Mouse (Mus musculus) macrophage (primary cell): Measurements from ENCODE around the gene Cdk12. TPM values are rescaled to one million over a fixed set of nuclear protein-coding genes. Genes with fewer than 3 reads are reported as not detected.

Experiments
- H3K27ac ChIP-seq: fragments of 350-480 bp; formaldehyde crosslinking; 2 replicates; pipeline ENCODE4 v1.9.0; 2021
- H3K36me3 ChIP-seq: fragments of 350-480 bp; formaldehyde crosslinking; 2 replicates; pipeline ENCODE4 v1.9.0; 2021; ENCODE audit errors: inconsistent target
- H3K4me3 ChIP-seq: fragments of 350-480 bp; formaldehyde crosslinking; 2 replicates; pipeline ENCODE4 v1.9.0; 2021; ENCODE audit errors: inconsistent target
- H3K79me2 ChIP-seq: fragments of 350-480 bp; formaldehyde crosslinking; 2 replicates; pipeline ENCODE4 v1.9.0; 2021; ENCODE audit errors: inconsistent target
- WGBS: methylation state at CpG from one replicate; pipeline ENCODE4 v1.1.7; 2026; ENCODE audit warnings: inconsistent platforms; ENCODE audit not compliant: missing documents; 5-methylcytosine and 5-hydroxymethylcytosine counted together
- polyA plus RNA-seq: library from polyadenylated mRNA; stranded (reverse); fragments of 250-400 nt; gene quantifications from 3 replicates; pipeline ENCODE4 v1.2.4, GENCODE M21; 2018; ENCODE audit warnings: inconsistent platforms

Gene Cdk12
- polyA plus RNA-seq, 1 experiment from 2014 or later, result 22.0 TPM

DNA sequence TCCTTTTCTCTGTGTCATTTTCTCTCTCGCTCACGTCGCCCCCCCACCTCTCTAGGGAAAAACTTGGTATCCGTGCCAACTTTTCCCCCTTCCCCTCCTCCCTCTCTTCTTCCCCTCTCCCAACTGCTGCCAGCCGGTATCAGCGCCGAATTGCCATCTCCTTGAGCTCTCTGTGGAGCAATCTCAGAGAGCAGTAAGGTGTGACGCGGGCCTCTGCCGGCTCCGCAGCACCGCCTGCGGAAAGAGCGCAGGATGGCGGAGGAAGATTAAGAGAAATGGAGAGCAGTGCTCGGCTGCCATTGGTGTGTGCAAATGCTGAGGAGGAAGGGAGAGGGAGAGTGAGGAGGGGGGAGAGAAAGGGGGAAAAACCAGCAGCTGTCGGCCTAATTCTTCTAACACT is 81.4 kb downstream of the Cdk12 start:
- Histone ChIP-seq H3K36me3 (no peaks in the 10 kb centered on the region), H3K4me3 (no peak overlapping the region), H3K79me2 (no peaks in the 10 kb centered on the region), H3K27ac (no peak overlapping the region)
- 11% methylated on average over 16 of the region's 17 CpGs for WGBS

DNA sequence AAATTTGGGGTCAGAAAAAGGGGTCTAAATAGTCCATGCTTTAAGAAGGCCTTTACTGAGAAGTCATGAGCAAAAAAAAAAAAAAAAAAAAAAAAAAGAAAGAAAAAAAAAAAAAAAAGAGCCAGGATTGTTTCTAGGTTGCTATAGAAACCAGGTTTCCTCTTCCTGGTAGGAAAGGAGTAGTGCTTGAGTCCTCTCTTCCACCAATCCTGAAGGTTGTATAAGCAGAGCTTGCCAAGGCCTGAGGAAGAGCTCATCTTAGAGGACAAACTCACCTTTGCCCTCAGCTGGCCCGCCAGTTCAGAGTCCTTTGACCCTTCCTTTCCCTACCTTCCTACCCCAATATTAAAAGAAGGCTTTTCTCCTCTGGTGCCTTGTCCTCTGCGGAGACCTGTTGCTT is 82.5 kb downstream of the Cdk12 start:
- Histone ChIP-seq H3K27ac (no peak overlapping the region), H3K4me3 (no peak overlapping the region), H3K36me3 (no peaks in the 10 kb centered on the region), H3K79me2 (no peaks in the 10 kb centered on the region)
- WGBS, result 95% methylated on average over 2 of the region's 2 CpGs

DNA sequence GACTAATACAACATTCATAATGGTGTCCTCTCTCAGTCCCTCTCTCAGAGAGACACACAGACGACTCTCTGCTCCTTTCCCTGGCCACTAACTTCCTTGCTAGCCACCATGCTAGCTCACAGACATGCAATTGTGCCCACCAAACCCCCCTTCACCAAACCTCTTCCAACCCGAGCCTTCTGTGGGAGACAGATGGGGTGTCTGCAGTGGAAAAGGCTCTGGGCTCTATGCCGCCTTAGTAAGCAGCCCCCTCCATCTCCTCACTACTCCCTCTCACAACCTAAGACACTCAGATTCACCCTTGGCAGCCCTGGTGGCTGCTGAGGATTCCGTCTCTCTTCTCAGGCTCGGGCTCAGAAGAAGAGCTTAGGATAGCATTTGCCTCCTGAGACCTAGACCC is 84.7 kb downstream of the Cdk12 start:
- 68% methylated on average over 5 of the region's 5 CpGs for WGBS
- Histone ChIP-seq H3K79me2 (no peaks in the 10 kb centered on the region), H3K4me3 (no peak overlapping the region), H3K27ac (no peak overlapping the region), H3K36me3 (no peaks in the 10 kb centered on the region)

DNA sequence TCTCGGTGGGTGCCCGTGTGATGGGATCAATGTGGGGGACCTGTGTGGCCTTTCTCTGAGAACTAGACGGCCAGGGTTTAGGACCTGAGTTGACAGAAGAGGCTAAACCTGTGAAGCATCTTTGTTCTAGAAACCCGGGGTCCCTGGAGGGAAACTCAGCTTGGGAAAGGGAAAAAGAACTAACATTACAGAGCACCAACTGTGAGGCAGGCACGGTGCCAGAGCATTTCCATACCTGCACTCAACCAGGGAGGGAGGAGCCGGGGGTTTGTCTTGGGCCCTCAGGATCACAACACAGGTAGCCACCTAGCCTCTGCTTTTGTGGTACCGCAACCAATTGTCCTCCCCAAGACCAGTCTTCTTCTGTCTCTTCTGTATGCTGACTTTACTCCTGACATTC is 85.1 kb downstream of the Cdk12 start:
- Histone ChIP-seq H3K4me3 (no peak overlapping the region), H3K79me2 (no peaks in the 10 kb centered on the region), H3K36me3 (no peaks in the 10 kb centered on the region), H3K27ac (no peak overlapping the region)
- WGBS, result 59% methylated on average over 7 of the region's 7 CpGs

DNA sequence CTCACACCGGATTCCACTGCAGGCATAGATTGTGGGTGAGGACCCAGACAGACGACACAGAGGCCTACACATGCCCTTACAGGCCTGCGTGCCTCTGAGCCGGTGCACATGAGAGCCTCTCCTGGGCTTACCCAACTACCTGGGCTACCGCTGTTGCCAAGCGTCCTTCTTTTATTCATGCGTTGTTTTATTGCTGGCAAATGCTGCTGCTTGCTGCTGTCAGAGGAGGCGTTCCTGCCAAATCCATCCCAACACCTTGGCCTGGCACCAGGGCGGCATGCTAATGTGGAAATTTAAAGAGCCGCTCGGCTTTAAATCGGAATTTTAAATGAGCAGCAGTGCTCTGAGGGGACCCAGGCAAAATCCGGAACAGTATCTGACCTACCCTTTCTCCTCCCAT is 87.0 kb downstream of the Cdk12 start:
- no peaks in the 10 kb centered on the region for H3K36me3 ChIP-seq
- no peak overlapping the region for H3K4me3 ChIP-seq
- H3K27ac ChIP-seq, result no peak overlapping the region
- H3K79me2 ChIP-seq, result no peaks in the 10 kb centered on the region
- 64% methylated on average over 13 of the region's 13 CpGs for WGBS

DNA sequence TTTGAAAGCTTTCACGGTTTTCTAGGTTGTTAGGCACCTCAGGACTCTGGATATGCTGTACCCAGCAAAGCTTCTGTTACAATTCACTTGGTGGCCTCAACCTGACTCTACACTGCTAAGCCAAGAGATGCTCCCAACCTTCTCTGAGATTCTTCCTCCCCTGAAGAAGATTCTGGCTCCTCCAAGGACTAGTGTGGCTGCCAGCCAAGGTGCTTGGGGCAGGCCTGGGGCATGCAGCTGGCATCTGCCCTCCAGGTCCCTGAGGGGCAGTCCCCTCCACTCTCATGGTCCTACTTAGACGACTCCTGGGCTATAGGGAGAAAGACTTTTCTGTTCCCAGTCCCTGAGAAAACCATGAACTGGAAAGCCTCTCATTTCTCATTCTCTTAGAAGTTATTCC is 88.0 kb downstream of the Cdk12 start:
- Histone ChIP-seq H3K27ac (no peak overlapping the region), H3K4me3 (no peak overlapping the region)
- WGBS, result 64% methylated on average over 2 of the region's 2 CpGs

DNA sequence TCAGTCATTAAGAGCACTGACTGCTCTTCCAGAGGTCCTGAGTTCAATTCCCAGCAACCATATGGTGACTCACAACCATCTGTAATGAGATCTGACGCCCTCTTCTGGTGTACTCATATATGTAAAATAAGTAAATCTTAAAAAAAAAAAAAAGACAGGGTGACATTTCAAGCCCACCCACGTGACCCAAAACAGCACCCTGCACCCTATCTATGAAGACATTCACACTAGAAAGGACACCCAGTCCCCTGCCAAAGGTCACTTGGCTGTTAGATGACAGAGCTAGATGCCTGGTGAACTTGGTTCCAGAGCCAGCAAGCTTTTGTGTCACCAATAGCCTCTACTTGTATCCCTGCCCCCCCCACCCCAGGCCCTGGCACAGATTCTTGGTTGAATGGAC is 90.2 kb downstream of the Cdk12 start:
- no peak overlapping the region for H3K27ac ChIP-seq
- no peak overlapping the region for H3K4me3 ChIP-seq
- H3K79me2 ChIP-seq, result no peaks in the 10 kb centered on the region
- WGBS, result 29% methylated on average over 2 of the region's 2 CpGs
- H3K36me3 ChIP-seq, result no peaks in the 10 kb centered on the region

More for the DNA sequence above, 88.0 kb downstream of the Cdk12 start:
- no peaks in the 10 kb centered on the region for H3K79me2 ChIP-seq
- no peaks in the 10 kb centered on the region for H3K36me3 ChIP-seq

DNA sequence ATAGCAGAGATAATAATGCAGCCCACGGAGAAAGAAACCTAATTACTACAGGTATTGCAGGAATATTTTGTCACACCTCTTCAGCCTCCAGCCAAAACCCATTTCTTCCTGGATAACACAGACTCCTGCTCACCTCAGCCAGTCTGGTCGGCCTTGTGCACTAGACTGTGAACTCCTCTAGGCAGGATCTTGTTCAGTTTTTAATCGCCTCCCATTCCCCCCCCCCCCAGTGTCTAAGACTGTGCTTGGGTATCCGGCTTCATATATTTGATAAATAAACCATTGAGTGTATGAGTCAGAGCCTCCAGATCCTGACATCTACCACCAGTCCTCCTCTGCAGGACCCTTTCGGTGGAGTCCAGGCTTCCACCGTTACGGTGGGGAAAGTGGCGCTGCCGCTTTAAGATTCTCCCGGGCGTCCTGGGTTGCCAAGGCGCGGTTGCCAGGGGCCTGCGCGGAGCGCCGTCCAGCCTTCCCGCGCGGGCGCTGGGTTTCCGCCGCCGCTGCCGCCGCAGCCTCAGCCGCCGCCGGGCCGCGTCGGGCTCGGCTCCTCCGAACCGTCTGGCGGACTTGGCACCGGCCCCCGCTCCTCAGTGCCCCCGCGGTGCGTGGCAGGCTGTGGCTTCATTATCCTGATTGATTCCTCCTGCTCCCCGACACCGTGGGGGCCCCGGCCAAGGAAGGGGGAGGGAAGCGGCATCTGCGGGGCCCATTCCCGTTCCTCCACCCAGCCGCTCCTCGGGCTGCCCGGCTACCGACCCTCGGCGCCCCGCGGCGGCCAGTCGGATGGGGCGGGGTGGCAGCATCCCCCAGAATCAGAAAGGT is 91.5 kb downstream of the Cdk12 start:
- Histone ChIP-seq H3K4me3 (no peak overlapping the region), H3K79me2 (no peaks in the 10 kb centered on the region), H3K36me3 (no peaks in the 10 kb centered on the region), H3K27ac (no peak overlapping the region)
- 3% methylated on average over 52 of the region's 58 CpGs for WGBS

DNA sequence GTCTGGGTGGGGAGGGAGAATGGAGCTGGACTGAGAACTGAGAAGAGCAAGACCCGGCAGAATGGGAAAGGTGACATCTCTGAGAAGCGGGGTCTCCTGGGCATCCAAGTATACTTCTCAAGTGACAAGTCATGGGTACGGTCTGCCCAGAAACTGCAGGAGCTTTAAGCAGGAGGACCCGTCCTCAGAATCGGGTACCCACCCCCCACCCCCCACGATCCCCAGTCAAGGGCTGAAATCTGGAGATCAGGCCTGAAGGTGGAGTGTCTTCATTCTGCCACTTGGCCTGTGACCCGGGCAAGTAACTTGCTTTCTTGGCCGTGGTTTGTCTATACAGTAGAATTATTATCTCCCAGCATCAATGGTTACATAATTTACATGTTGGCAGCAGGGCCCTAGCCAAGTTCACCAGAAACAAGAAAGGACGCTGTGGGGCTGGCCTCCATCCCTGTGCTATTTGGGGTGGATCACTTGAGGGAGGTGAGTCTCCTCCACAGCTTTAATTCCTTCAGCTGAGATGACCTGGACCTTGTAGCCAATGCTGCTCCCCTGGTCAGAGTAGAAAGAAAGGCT is 92.2 kb downstream of the Cdk12 start:
- Histone ChIP-seq H3K79me2 (no peaks in the 10 kb centered on the region), H3K36me3 (no peaks in the 10 kb centered on the region), H3K4me3 (no peak overlapping the region), H3K27ac (no peak overlapping the region)
- WGBS, result 14% methylated on average over 9 of the region's 9 CpGs

DNA sequence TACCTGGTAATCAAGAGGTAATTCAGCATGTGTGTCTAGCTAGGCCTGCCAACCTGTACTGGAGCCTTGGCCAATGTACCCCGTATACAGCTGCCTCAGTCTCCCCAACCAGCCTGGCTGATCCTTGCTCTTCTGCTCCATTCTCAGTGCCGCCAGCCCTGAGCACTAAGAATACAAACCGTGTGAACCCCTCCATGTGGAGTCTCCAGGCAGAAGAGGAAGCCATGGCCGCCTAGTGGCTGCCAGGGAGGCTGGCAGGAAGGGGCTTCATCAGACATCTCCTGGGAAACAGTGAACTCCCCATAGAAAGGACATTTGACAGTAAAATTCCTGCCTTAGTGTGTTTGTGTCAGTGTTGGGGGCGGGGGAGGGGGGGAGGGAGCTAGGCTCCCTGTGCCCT is 93.4 kb downstream of the Cdk12 start:
- Histone ChIP-seq H3K79me2 (no peaks in the 10 kb centered on the region), H3K27ac (no peak overlapping the region), H3K36me3 (no peaks in the 10 kb centered on the region), H3K4me3 (no peak overlapping the region)
- 16% methylated on average over 5 of the region's 5 CpGs for WGBS

DNA sequence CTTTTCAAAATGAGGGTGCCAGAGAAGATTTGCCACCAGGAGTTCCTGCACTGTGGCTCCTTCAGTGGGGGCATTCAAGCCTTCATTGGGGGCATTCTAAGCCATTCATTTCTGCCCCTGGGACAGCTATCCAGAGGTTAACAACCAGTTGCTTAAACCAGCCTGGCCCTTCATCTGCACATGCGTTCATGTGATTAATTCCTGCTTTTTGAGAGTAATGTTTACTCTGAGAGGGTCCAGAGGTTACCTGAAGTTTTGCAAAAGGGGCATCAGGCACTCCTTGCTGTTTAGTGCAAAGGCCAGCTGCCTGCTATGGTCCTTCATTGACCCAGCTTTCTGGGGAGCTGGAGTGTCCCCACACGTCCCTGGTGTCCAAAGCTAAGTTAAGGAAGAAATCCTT is 94.1 kb downstream of the Cdk12 start:
- Histone ChIP-seq H3K36me3 (no peaks in the 10 kb centered on the region), H3K4me3 (no peak overlapping the region), H3K79me2 (no peaks in the 10 kb centered on the region), H3K27ac (no peak overlapping the region)
- WGBS, result 80% methylated on average over 2 of the region's 2 CpGs

DNA sequence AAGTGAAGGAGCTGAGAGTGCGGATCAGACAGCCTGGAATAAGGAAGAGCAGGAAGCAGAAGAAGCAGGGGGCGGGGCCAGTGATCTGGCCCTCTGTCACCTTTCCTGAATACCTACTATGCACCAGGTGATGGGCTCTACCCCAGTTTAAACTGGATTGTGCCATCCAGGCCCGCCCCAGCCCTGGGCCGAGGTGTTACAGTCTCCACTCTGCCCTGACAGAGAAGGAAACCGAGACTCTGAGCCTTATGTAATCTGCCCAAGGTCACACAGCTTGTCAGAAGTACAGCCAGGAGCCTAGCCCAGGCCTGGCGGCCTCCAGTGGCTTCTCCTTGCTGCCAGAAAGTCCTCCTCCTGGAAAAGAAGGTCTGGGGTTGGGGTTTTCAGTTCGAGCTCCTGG is 94.9 kb downstream of the Cdk12 start:
- H3K27ac ChIP-seq, result no peak overlapping the region
- H3K36me3 ChIP-seq, result no peaks in the 10 kb centered on the region
- H3K79me2 ChIP-seq, result no peaks in the 10 kb centered on the region
- no peak overlapping the region for H3K4me3 ChIP-seq
- WGBS, result 37% methylated on average over 7 of the region's 7 CpGs

DNA sequence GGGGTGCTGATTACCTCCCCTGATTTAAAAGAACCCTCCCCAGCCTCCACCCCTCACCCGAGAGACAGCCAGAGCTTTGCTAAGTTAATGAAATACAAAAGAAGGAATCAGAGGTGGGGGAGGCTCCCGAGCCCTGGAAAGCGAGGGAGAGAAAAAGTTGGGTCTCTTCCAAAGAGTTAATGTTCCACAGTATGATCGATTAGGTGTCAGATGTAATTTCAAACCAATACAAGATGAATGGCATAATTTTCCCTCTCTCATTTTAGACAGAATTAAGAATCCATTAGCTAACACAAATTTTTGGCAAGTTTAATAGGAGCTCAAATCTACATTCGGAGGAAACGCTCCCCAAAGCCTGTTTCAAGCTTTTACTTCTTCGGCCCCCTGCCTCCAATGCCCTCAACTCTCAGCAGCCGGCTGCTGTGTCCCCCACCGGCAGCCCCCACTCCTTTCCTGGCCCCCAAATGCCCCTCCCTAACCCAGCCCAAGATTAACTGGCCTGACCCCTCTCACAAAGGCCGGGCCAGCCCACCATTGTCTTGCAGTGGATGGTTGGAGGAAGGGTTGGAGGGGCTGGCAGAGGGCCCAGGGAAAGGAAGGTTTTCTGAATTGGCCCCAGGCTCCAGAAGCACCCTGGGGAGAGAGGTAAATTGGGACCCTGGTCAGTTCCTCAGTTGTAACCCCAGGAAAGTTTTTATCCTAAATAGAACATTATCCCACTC is 95.8 kb downstream of the Cdk12 start:
- WGBS, result 27% methylated on average over 10 of the region's 10 CpGs
- Histone ChIP-seq H3K4me3 (no peak overlapping the region), H3K27ac (no peak overlapping the region), H3K79me2 (no peaks in the 10 kb centered on the region), H3K36me3 (no peaks in the 10 kb centered on the region)

DNA sequence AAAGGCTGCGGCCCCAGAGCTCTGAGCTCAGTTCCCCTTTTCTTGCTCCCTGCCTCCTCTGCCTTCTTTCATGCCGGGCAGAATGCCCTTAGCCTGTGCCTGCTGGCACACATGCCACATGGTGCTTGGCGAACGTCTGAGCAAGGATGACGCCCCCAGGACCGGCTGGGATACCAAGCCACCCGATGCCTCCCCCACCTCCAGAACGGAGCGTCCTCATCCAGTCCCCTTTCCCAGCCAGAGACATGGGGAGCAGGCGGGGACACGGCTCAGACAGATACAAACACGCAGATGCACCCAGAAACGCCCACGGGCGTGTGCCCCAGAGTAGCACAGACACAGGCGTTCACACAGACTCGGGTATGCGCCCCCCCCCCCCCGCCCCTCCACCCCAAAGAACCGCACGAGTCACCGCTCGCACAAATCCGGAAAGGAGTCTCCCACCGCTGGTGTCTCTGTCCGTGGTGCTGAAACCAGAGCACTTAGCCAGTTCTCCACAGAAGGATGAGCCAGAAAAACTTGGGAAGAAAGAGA is 111.0 kb downstream of the Cdk12 start:
- Histone ChIP-seq H3K27ac (no peak overlapping the region), H3K79me2 (no peaks in the 10 kb centered on the region), H3K36me3 (no peaks in the 10 kb centered on the region), H3K4me3 (no peak overlapping the region)
- 2% methylated on average over 23 of the region's 26 CpGs for WGBS

DNA sequence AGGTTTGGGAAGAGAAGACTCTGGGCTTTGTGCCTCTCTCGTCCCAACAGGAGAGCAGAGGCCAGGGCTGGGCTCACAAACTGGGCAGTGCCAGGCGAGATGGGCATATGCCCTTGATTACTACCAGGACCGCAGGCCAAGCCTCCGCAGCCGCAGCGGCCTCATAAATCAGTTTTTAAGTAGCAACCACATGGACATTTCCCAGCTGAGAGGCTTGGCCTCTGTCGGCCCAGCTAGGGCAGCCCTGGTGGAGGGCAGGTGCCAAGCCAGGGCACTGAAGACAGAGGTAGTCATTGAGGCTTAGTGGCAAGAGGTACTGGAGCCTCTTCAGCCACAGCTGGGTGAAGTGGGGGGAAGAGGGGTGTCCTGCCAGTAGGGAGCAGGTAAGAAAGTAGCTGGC is 114.6 kb downstream of the Cdk12 start:
- H3K79me2 ChIP-seq, result no peaks in the 10 kb centered on the region
- no peak overlapping the region for H3K4me3 ChIP-seq
- no peak overlapping the region for H3K27ac ChIP-seq
- 7% methylated on average over 7 of the region's 7 CpGs for WGBS
- no peaks in the 10 kb centered on the region for H3K36me3 ChIP-seq
